Mouse (Mus musculus) liver, postnatal 0 days (tissue): ENCODE data around the gene Nup88. TPM values are rescaled to one million over a fixed set of nuclear protein-coding genes. Genes with fewer than 3 reads are reported as not detected.

Source experiments
- ATAC-seq: fragments of 200-750 bp; cut with Nextera tagmentation; 2 replicates; pipeline ENCODE4 v1.8.0; 2017; ENCODE audit warnings: mild to moderate bottlenecking, moderate library complexity
- DNase-seq: peaks from one replicate; pipeline ENCODE4 v3.0.0-alpha.2; 2016
- H3K27ac ChIP-seq: fragments of 300-500 bp; sonication (generic); 2 replicates; pipeline ENCODE4 v1.5.1; 2014; ENCODE audit warnings: antibody characterized with exemption, moderate library complexity, mild to moderate bottlenecking, low read depth
- H3K27me3 ChIP-seq: fragments of 300-500 bp; sonication (generic); 2 replicates; pipeline ENCODE4 v1.6.1; 2014; ENCODE audit warnings: low read length, control low read depth, mixed read lengths; ENCODE audit not compliant: insufficient read depth
- H3K36me3 ChIP-seq: fragments of 300-500 bp; sonication (generic); replicated peaks from 2 replicates; pipeline ENCODE4 v1.6.1; 2014; ENCODE audit warnings: mild to moderate bottlenecking, control low read depth, low read length, moderate library complexity, mixed read lengths; ENCODE audit not compliant: insufficient read depth
- H3K4me1 ChIP-seq: fragments of 300-500 bp; sonication (generic); 2 replicates; pipeline ENCODE4 v1.6.1; 2014; ENCODE audit warnings: antibody characterized with exemption, mild to moderate bottlenecking, control low read depth; ENCODE audit not compliant: insufficient read depth
- H3K4me2 ChIP-seq: fragments of 300-500 bp; sonication (generic); 2 replicates; pipeline ENCODE4 v1.6.1; 2014; ENCODE audit warnings: low read depth, mild to moderate bottlenecking, low read length, moderate library complexity, mixed read lengths
- H3K4me3 ChIP-seq: fragments of 300-500 bp; sonication (generic); 2 replicates; pipeline ENCODE4 v1.5.1; 2014; ENCODE audit warnings: low read depth, low read length
- H3K9ac ChIP-seq: fragments of 300-500 bp; sonication (generic); replicated peaks from 2 replicates; pipeline ENCODE4 v1.6.1; 2014; ENCODE audit warnings: mild to moderate bottlenecking, moderate library complexity
- H3K9me3 ChIP-seq: fragments of 300-500 bp; sonication (generic); 2 replicates; pipeline ENCODE4 v1.6.1; 2016; ENCODE audit warnings: mild to moderate bottlenecking, control low read depth, low read length, mixed read lengths
- CTCF ChIP-seq: sonication (generic); IDR thresholded peaks from 2 replicates; pipeline ENCODE4 v1.5.1; 2016; ENCODE audit warnings: antibody characterized with exemption, low read depth
- EP300 ChIP-seq: IDR thresholded peaks from 2 replicates; pipeline ENCODE4 v1.6.1; 2016; ENCODE audit warnings: antibody characterized with exemption, low read depth, mild to moderate bottlenecking
- WGBS: fragments of 180-500 bp; shearing (Covaris S2); extraction: QIAGEN DNeasy Blood & Tissue Kit; methylation state at CpG from one replicate; pipeline ENCODE4 v1.1.7; 2014; ENCODE audit not compliant: insufficient replicate concordance; 5-methylcytosine and 5-hydroxymethylcytosine counted together
- polyA plus RNA-seq: library from polyadenylated mRNA; unstranded; fragments of >200 nt; fragmentation: Nextera tagmentation; extraction: Ambion mirVana; gene quantifications from 2 replicates; pipeline ENCODE4 v1.2.1, GENCODE M21; 2015

Gene Nup88
- polyA plus RNA-seq, 1 experiment from 2014 or later: 33.1 TPM

DNA sequence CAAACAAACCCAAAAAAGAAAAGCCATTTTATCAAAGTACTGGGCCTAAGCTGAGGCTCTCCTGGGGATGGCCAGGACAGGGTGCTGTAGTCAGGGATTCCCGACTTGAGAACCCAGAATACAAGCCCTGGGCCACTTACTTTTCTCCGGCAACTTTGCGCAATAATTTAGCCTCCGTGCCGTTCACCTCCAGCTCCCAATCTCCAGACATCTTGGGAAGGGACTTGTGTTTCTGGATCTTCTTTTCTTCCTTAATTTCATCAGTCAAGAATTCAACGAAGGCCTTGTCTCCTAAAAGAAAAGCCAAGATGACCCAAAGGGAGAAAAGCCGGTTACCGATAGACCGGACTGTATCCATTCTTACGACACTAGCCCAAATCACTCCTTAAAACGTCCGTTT, 12.3 kb upstream of the Nup88 start:
- 5% methylated on average over 12 of the region's 12 CpGs for WGBS
- H3K27ac ChIP-seq: no peak overlapping the region
- no peak for DNase-seq

DNA sequence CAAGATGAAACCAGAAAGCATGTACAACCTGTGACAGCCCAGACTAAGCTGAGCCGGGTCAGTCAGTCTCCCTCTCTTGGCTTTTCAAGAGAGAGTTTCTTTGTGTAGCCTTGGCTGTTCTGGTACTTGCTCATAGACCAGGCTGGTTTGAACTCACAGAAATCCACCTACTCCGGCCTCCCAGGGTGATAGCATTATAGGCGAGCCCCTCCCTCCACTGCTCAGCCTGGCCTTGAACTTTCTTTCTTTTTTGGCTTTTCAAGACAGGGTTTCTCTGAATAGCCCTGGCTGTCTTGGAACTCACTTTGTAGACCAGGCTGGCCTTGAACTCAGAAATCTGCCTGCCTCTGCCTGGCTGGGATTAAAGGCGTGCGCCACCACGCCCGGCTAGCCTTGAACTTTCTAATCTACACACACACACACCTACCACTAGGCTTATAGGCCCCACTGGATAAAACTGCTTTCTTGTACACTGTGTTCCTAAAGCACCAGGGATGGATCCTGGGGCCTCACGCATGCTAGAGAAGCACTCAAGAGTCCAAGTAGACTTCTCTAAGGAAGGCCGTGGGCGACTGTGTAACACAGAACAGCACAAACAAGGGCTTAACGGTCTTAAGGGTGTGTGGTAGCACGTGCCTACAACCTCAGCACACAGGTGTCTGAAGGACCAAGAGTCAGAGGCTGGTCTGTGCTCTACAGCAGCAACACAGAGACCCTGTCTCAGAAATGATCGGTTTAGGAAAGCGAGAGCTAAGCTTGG, 11.2 kb upstream of the Nup88 start:
- Histone ChIP-seq H3K9me3 (no peaks in the 10 kb centered on the region), H3K36me3 (peaks cover 60% of the 10 kb centered on the region), H3K27ac (no peak overlapping the region), H3K4me3 (0 out of 2 replicates have a peak overlapping the region, but pooled peaks have one; percentile 91), H3K9ac (no peak overlapping the region), H3K27me3 (no peaks in the 10 kb centered on the region), H3K4me2 (peak overlapping the region; percentile 97), H3K4me1 (peaks cover 10% of the 10 kb centered on the region)
- TF ChIP-seq EP300 (no peak), CTCF (no peak)
- no peak for DNase-seq
- 82% methylated on average over 14 of the region's 14 CpGs for WGBS
- no peak for ATAC-seq

More for the DNA sequence above, 12.3 kb upstream of the Nup88 start:
- Histone ChIP-seq H3K4me3 (peak overlapping the region; percentile 91), H3K36me3 (peaks cover 58% of the 10 kb centered on the region), H3K9me3 (no peaks in the 10 kb centered on the region), H3K9ac (peak overlapping the region; percentile 85), H3K4me1 (peaks cover 10% of the 10 kb centered on the region), H3K27me3 (no peaks in the 10 kb centered on the region), H3K4me2 (peak overlapping the region; percentile 97)
- ATAC-seq: no peak
- no peak for TF ChIP-seq CTCF
- no peak for TF ChIP-seq EP300

DNA sequence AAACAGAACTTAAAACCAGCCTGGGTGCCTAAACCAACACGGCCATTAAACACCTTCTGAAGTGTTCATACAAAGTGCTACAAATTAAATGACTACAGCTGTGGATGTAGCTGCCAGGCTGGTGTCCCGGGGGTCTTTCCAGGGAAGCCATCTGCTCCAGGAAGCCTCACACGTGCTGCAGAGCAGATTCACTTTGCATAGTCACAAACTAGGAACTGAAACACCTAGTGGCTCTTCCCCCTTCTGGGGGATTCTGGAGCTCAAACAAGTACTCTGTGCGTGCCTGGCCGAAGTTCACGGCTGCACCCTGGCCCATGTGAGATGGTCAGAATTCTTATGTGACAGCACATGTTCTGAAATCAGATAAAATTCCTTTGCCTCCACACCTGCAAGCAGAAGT, 10.5 kb upstream of the Nup88 start:
- H3K4me2 ChIP-seq: no peak overlapping the region
- no peak for ATAC-seq
- no peak overlapping the region for H3K4me3 ChIP-seq
- 82% methylated on average over 6 of the region's 6 CpGs for WGBS
- no peak for TF ChIP-seq EP300
- no peak for TF ChIP-seq CTCF
- no peak overlapping the region for H3K27ac ChIP-seq
- H3K9me3 ChIP-seq: no peaks in the 10 kb centered on the region
- no peaks in the 10 kb centered on the region for H3K27me3 ChIP-seq
- H3K4me1 ChIP-seq: peaks cover 10% of the 10 kb centered on the region
- no peak overlapping the region for H3K9ac ChIP-seq
- DNase-seq: no peak
- H3K36me3 ChIP-seq: peaks cover 61% of the 10 kb centered on the region

DNA sequence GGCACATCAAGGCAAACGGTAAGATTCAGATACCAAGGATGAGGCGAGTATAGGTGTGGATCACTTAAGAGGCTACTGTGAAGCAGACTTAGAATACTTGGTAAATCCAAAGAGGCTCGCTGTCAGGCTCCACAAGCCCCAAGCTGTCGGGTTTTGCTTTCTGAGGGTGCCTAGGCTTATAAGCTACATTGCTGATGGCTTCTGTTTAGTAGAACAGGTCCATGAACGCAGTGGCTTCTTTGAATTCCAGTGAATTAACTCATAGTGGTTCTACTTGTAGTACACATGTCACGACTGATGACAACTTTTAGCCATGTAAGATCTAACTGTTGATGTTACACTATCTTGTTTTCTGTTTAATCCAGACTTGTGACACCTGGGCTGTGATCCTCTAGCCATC, 7.5 kb upstream of the Nup88 start:
- Histone ChIP-seq H3K4me2 (no peak overlapping the region), H3K9ac (no peak overlapping the region), H3K36me3 (peaks cover 83% of the 10 kb centered on the region), H3K9me3 (no peaks in the 10 kb centered on the region), H3K4me3 (no peak overlapping the region), H3K27me3 (no peaks in the 10 kb centered on the region), H3K4me1 (peaks cover 10% of the 10 kb centered on the region), H3K27ac (no peak overlapping the region)
- 87% methylated on average over 6 of the region's 6 CpGs for WGBS
- no peak for ATAC-seq
- no peak for TF ChIP-seq EP300
- TF ChIP-seq CTCF: no peak
- no peak for DNase-seq

DNA sequence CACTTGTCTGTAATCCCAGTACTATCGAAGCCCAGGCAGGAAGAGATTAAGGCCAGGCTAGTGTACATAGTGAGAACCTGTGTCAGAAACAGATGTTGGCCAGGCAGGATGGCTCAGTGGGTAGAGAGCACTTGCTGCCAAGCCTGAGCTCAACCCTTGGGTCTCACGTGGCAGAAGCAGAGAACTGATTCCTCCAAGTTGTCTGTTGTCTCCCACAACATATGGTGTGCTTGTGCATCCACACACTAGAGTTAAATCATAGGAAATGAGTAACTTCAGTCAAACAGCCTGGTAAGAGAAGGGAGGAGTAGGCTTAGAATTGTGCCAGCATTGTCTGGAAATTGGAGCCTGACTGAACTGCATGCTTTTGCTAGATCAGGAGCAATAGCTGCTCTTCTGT, 5.4 kb upstream of the Nup88 start:
- Histone ChIP-seq H3K36me3 (peaks cover 73% of the 10 kb centered on the region), H3K9me3 (no peaks in the 10 kb centered on the region), H3K9ac (no peak overlapping the region), H3K4me1 (0 out of 2 replicates have a peak, but pooled peaks cover 8% of the 10 kb centered on the region), H3K27me3 (no peaks in the 10 kb centered on the region), H3K27ac (no peak overlapping the region), H3K4me2 (no peak overlapping the region), H3K4me3 (no peak overlapping the region)
- WGBS: 62% methylated on average over 2 of the region's 2 CpGs
- DNase-seq (no peak), ATAC-seq (no peak)
- TF ChIP-seq CTCF (no peak), EP300 (no peak)

DNA sequence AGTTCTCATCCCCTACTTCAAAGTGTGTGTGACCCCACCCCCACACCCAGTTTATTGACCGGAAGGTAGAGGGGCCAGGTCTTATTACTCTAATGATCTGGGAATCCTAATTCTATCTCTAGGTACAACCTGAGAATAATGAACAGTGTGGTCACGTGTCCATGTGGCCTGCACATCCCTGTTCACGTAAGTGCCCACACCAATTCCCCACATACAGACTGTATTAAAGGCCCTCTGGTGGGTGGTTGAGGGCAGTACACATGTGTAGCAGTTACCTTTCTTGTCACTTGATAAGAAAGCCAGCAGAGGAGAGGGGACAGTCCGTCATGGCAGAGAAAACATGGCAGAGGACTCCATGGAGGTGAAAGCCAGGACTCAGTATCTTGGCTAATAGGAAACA, 4.2 kb upstream of the Nup88 start:
- Histone ChIP-seq H3K9me3 (no peaks in the 10 kb centered on the region), H3K4me2 (no peak overlapping the region), H3K27me3 (no peaks in the 10 kb centered on the region), H3K4me3 (no peak overlapping the region), H3K4me1 (0 out of 2 replicates have a peak, but pooled peaks cover 11% of the 10 kb centered on the region), H3K27ac (no peak overlapping the region), H3K9ac (no peak overlapping the region), H3K36me3 (peaks cover 64% of the 10 kb centered on the region)
- no peak for TF ChIP-seq EP300
- TF ChIP-seq CTCF: peak; percentile 64
- DNase-seq (peak; percentile 25), ATAC-seq (no peak)
- WGBS: 66% methylated on average over 4 of the region's 4 CpGs
